Mouse (Mus musculus): ENCODE results near the gene Slc2a12.

- TF ChIP-seq EP300 (IDR thresholded peaks at IDR 0.05; ENCODE audit: low read depth) (no peak), CTCF (IDR thresholded peaks at IDR 0.05; ENCODE audit: low read depth) (no peak)
Measured at GRCm38 (mm10) chr10:22614554-22614953, 30.3 kb upstream of the Slc2a12 start.

Measured in heart, postnatal 0 days (tissue).